Mouse (Mus musculus) left cerebral cortex, adult 8-10 months (tissue): ENCODE results near the gene Zfp708. TPM values are rescaled to one million over a fixed set of nuclear protein-coding genes. Genes with fewer than 3 reads are reported as not detected.
"Not testable (repeated sequence)": the region's sequence is repeated elsewhere in the genome, so short reads cannot be mapped to it uniquely, and the experiment has no call there.

Source experiments
- DNase-seq, 2 experiments: peaks; one replicate each; pipeline ENCODE4 v3.0.0; 2022; ENCODE audit warnings: low spot score in 2 of 2
- total RNA-seq, 4 experiments: library from RNA; stranded (reverse); gene quantifications; 2 replicates each; pipeline ENCODE4 v1.2.4; 2022

The Zfp708 gene
- 1 to 10 TPM in 3 of 4 experiments, under 1 TPM in 1; 0.87 to 2.7 (median 2.1) TPM for total RNA-seq

DNA sequence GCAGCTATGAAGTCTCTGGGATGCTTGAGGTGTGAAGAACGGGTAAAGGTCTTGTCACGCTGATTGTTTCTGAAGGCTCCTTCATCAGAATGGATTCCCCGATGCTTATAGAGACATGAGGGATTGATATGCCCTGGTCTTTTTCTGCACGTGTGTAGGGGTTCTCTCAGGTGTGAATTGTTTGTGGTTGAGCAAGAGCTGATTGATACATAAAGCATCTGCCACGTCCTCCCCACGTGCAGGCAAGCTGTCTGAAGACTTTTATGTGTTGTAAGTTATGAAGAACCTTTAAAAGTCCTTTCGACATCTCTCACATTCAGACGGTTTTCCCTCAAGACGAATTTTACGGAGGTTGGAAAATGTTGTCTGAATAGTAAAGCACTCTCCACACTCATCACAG is at the start of gene Zfp708:
Gene Zfp708 (minus strand): TSS at position 101 of the 400 bp plus-strand sequence.
- DNase-seq = no peak

DNA sequence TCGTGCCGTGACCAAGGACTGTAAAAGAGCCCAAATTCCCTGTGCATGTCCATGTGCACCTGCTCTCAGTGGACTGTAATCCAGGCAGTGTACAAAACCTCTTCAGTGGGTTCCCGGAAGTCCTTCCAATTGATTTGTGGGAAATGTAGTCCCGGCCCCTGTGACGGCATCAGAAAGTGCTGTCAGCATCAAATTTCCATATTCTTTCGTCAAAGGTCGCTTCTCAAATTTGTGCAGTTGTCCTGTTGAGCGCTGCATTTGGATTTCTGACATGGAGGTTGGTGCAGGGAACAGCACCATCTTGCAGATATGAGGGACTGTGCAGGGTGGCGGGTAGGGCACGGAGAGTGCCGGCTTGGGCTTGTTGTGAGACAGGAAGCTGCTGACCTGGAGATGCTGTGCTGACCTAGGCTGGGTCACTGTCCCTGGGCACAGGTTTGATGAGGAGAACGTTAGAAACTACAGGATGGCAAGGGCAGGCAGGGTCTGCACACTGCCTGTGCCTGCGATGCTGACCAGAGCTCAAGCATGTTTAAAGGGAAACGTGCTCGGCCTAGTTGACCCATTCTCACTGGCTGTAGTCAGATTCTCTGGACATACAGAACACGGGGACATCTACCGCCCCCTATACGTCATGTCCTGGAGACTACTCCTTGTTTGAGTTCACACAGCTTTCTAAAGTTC is 30.4 kb upstream of the Zfp708 start:
- DNase-seq = peak; percentile 82 to 85

DNA sequence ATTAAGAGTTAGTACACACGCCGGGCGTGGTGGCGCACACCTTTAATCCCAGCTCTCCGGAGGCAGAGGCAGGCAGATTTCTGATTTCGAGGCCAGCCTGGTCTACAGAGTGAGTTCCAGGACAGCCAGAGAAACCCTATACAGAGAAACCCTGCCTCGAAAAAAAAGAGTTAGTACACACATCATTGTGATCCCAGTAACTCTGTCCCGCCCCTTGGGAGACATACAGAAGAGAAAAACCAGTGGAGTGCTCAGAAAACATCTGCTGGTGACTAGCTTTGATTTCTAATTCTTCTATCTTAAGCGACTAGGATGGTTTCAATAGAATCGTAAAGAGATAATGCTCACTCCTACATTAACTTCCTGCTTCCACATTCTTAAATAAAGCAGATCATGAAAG is 29.7 kb upstream of the Zfp708 start:
- DNase-seq = not testable (repeated sequence)

DNA sequence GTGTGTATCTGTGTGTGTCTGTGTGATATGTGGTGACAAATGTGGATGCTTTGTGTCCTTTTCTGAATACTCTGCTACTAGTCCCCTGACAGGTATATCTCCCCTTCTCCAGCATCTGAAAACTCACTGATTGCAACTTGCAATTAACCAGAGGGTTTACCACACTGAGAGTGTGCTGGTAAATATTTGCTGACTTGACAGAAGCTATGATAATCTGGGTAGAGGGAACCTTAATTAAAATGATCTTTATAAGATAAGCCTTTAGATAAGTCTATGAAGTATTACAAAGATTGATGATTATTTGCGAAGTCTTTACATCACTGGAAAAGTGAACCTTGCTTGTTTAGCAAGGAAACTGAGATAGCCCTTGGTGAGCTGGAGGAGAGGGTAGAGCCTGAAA is 26.7 kb upstream of the Zfp708 start:
- DNase-seq = no peak

DNA sequence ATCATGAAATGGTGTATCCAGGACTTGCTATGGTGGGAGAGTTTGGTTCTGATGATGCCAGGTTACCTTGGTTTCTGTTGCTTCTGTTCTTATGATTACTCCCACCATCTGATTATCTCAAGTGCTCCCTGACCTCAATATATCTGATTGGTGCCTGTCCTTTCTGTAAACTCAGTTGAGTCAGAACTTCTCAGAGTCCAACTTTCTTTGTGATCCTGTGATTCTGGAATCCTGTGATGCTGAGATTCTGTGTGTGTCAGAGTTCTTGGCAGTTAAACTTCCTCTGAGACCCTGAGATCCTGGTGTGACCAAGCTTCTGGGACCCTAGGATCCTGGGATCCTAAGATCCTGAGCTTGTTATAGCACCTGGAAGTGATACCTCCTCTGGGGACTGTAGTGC is 23.6 kb upstream of the Zfp708 start, which contains the start of gene Zfp759:
Gene Zfp759 (plus strand): TSS at position 301 of the 400 bp plus-strand sequence.
- not testable (repeated sequence) for DNase-seq

DNA sequence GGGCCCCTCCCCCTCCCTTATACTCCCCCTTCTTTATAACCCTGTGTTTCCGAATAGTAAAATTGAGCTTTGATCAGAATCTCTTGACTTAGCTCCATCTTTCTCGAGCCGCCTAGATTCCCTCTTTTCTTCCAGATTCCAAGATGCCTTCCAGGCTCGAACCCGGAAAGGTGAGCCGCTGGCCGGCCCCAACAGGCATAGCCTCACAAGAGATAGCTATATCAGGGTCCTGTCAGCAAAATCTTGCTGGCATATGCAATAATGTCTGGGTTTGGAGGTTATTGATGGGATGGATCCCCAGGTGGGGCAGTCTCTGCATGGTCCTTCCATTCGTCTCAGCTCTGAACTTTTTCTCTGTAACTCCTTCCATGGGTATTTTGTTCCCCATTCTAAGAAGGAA is 18.4 kb upstream of the Zfp708 start, which contains the start of gene Rslcan18:
Gene Rslcan18 (minus strand): TSS at position 101 of the 400 bp plus-strand sequence.
- not testable (repeated sequence) for DNase-seq

DNA sequence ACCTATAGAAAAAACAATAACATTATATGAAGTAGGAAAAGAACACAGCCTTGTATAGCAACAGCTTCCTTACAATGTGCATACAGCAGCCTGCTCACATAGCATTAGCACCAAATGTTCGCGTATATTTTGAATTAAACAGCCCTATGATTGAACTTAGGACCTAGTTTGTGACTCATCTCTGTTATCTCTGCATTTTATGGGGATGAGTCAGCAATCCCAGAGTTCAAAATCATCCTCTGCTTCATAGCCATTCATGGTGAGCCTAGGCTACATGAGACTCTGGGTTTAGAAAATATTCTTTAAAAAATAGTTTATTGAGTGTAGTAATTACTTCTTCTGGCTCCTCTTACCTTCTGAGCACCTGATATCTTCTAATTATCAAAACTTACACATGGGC is 15.5 kb upstream of the Zfp708 start:
- DNase-seq = no peak

DNA sequence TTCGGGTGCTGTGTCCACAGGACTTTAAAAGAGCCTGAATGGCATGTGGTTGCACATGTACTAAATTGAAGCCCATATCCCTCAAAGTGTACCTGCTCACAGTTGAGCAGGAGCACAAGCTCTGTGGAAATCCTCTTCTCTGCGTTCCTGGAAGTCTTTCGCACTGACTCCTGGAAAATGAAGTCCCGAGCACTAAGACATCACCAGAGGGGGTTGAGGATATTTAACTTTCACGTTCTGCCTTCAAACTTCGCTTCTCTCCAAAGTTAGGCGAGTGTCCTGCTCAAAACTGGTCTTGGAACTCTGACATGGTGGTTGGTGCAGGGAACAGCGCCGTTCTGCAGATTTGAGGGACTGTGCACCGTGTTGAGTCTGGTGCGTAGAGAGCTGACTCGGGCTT is 14.3 kb upstream of the Zfp708 start:
- DNase-seq = peak in 1 of 2 experiments; percentile 28

DNA sequence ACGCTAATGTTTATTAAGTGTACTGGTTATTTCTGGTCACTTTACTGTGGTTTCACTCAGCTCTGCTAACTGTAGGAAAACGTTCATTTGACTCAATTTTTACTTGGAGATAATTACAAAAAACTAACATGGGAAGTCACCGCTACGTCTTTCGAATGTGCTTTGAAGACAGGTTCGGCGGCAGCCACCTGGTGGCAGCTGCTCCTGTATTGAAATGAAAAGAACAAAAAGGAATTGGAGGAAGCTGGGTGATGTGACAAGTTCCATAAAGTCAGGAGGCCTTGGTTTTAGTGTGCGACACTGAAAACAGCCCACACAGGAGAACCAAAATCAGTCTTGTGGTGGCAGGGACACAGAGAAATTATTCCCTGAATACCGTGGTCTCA is 11.0 kb upstream of the Zfp708 start:
- peak; percentile 12 to 32 for DNase-seq

DNA sequence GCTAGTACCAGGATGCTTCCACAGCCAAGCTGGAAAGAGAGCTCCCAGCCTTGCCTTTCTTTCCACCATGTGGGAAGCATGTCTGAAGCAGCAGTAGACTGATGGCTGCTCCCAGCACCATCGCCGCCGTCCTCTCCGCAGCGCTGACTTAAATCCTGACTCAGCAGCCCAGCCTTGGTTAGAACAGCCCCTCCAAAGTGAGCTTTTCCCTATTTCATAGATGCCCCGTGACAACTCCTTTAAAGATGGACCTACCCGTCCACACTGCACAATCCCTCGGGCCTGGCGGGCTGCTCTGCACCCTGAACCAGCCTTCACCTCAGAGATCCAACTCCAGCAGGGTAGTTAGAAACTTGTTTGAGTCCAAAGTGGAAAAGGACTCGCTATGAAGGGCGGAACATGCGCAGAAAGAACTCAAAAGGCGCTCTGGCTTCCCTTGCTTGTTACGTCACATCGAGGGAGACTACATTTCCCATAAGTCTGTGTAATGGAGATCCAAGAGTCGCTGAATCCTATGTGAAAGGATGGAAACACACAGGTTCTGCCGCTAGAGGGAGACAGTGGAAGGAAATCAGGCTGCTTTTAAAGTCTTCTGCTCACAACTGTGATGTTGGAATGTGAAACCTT is 10.5 kb upstream of the Zfp708 start, which contains the start of gene Gm28557:
Gene Gm28557 (minus strand): TSS at position 411 of the 627 bp plus-strand sequence.
- peak; percentile 63 to 92 for DNase-seq

DNA sequence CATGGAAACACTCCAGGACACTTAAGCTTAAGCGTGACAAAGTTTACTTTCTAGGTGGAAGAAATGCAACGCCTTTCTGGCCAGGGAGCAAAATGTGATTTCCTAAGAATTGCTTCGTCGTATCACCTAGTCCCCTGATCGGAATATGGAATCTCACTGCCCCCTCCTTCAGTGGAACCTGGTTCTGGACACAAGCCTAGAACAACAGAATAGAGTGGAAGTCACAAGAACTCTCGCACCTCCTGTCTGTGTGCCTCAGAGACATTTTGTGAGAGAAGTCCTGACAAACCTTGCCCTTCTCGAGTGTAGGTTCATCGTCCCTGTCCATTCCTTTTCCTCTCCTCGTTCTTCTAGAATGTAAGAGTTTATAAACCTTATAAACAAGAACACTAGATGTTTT is 9.9 kb upstream of the Zfp708 start:
- DNase-seq = no peak

DNA sequence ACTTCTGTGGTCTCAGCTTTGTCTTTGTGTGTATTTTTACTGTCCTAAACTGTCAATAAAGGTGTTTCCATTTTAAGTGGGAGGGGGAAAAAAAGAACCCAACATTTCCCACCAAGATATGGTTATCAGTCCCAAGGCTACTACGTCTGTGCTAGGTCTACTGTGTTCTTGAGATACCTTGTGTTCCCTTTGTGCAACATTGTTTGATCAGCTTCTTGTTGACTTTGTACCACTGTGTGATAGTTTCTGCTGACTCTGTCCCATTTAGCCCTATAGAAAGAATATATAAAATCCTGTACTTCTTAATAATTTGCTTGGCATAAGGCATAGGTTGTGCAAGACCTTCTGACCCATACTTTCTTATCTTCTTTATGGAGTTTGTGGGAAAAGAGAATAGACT is 7.6 kb downstream of the Zfp708 start:
- DNase-seq = no peak

DNA sequence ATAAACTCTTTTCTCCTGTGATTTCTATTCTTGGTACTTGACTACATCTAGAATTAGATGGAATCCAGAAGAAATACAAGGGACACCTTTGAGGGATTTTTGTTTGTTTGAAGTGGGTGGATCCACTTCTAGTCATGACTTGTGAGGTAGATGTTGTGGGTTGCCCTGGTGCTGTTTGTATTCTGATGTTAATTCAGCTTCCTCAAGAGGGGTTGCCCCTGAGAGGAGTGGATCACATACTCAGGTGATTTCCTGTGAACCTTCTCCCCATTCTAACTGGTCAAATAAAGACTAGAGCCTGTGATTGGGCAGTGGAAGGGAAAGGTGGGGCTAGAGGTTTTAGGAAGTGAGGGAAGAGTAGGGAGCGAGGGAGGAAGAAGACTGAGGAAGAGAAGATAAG is 15.8 kb downstream of the Zfp708 start:
- DNase-seq = no peak

DNA sequence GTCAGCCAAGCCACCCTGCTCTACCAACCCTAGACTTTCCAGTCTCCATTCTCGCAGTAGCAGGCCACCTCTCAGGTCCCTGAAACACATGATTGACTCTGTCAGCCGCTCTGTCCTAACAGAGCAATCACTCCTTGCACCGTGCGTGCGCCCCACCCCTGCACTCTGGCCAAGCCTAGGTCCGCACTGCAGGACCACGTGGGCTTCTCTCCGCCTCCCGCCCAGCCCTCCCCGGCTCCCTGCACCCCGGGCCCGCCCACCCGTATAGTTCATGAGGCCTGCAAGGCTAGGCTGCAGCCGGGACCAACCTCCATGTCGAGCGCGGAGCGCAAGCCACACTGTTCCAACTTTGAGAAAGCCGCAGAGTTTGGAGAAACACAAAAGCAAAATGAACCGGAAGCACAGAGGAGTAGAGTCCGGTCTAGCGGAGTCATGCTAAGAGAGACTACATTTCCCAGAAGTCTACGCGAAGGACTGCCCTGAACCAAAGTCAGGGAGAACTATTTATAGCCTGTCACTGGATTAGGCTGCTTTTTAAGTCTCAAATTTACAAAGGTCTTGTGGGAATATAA is 16.5 kb downstream of the Zfp708 start:
- peak; percentile 55 to 70 for DNase-seq

DNA sequence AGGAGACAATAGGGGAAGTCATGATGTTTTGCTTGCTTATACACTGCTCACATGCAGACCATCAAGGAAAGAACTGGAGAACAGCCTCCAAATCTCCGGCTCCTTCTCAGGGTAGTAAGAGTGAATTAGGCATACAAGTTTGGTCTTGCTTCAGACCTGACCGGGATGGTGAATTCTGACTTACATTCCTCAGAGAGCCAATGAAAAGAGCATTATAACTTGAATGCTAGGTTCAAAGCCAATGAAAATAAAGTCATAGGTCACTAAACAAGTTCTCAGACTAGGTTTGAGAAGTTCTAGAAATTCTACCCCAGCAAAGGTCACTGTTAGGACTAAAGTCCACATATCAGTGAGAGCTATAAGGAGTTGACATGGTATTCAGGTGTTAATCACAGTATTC is 20.5 kb downstream of the Zfp708 start:
- DNase-seq = no peak

DNA sequence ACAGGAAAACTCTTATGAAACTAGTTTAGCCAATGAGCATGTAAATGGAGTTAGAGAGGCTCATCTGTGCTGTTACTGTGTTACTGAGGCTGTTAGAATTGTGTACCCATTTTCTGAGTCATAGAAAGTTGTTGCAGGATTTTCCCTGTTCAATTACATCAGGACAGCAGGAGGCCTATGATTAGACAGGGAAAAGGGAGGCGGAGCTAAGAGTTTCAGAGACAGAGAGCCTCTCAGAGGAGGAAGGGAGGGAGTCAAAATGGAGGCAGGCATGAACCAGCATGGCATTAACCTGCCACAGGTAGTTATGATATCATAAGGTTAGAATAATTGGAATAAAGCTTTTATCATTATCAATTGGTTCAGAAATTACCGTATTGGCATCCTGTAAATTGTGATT is 25.0 kb downstream of the Zfp708 start:
- DNase-seq = no peak

DNA sequence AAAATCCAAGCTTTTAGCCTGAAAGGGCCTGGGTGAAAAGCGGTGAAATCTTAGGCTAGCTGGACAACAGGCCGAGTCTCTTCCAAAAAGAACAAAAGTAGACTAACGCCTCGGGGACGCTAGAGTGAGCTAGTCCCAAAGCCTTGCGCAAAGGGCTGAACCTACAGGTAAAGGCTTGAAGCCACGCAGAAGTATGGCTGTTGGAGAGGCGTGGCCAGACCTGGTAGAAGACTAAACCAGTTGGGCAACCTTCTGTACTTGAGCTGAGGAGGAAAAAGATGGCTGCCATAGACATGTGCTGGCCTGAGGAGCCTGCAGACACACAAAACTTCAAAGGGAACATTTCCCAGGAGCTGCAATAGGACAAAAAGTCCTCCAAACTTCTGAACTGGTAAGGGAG is 32.4 kb downstream of the Zfp708 start:
- no peak for DNase-seq

DNA sequence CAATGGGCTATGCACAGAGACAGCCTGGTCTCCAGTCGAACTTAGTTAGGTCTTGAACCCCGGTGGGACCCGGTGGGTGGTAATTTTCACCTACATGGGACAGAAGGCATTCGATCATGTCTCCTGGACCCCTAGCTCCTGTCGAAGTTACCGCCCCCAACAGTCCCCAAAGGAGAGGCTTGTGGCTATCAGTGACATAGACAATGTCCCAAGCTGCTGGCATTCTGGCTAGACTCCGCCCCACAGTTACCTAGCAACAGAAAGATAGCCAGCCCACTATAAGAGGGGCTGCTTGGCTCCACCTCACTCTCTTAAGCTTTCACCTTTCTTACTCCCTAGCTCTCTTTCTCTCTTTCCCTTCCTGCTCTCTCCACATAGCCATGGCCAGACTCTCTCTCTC is 35.3 kb downstream of the Zfp708 start:
- DNase-seq = no peak

DNA sequence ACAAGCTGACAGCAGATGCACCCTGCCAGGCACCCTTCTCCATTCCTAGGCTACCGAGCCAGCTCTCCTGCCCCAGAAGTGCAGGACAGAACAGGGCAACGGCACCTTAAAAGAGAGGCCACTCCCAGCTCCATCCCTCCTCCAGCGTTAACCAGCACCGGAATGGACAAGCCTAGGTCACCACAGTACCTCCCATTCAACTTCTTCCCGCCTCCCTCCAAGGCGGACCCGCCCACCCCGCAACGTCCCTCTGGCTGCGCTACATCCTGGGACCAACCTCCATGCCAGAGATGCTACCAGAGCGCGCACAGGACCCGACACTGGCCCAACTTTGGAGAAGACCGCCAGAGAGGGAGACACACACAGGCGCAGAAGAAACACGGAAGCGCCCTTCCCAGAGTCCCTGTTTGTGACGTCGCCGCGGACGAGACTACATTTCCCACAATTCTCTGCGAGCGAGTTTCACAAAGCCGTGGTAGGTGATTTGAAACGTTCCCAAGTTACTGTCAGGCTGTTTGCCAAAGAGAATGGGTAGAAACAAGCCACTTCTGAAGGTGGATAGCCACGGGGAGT is 36.9 kb downstream of the Zfp708 start, which contains the start of gene Zfp712:
Gene Zfp712 (minus strand): TSS at position 385 of the 573 bp plus-strand sequence.
- peak; percentile 84 to 93 for DNase-seq

DNA sequence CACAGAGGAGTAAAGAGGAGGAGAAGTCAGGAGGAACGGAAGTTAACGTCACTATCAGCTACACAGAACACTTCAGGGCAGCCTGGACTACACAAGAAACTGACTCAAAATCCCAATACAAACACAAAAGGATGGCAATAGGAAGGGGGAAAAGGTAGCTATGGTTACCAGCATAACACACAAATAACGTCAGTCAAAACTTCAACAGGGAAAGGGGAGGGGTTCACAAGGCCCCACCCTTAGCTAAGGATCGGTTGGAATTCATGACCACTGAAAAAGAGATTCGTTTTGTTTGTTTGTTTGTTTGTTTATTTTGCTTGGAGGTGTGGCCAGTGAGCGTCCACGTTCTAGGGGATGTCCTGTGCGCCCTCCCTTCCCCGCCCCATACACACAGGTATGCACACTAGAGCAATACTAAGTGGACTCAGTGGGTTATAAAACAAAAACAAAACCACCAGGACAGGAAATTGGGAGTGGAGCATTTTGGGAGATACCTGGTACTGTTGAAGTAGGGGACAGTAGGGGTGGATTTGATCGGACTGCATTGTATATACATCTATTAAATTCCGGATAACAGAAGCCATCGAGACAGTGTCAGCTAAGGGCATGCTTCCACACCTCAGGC is 37.5 kb downstream of the Zfp708 start:
- DNase-seq = no peak
